Mouse (Mus musculus) heart, postnatal 0 days (tissue): ENCODE measurements around the gene G530012D18Rik. TPM values are rescaled to one million over a fixed set of nuclear protein-coding genes. Genes with fewer than 3 reads are reported as not detected.
"Not testable (repeated sequence)": the region's sequence is repeated elsewhere in the genome, so short reads cannot be mapped to it uniquely, and the experiment has no call there.

Experiments used
- ATAC-seq: fragments of 200-750 bp; cut with Nextera tagmentation; 2 replicates; pipeline ENCODE4 v1.8.0; 2017; ENCODE audit warnings: low read depth, moderate number of reproducible peaks, moderate library complexity; ENCODE audit not compliant: insufficient read depth
- DNase-seq: peaks from one replicate; pipeline ENCODE4 v3.0.0-alpha.2; 2016; ENCODE audit warnings: low spot score
- H3K27ac ChIP-seq: fragments of 300-500 bp; sonication (generic); 2 replicates; pipeline ENCODE4 v1.5.1; 2014; ENCODE audit warnings: low read depth, mild to moderate bottlenecking
- H3K27me3 ChIP-seq: fragments of 300-500 bp; sonication (generic); 2 replicates; pipeline ENCODE4 v1.6.1; 2014; ENCODE audit warnings: low read length, mixed read lengths; ENCODE audit not compliant: control insufficient read depth, insufficient read depth
- H3K36me3 ChIP-seq: fragments of 300-500 bp; sonication (generic); replicated peaks from 2 replicates; pipeline ENCODE4 v1.6.1; 2014; ENCODE audit warnings: low read length, mixed read lengths; ENCODE audit not compliant: control insufficient read depth, insufficient read depth
- H3K4me1 ChIP-seq: fragments of 300-500 bp; sonication (generic); 2 replicates; pipeline ENCODE4 v1.6.1; 2014; ENCODE audit warnings: antibody characterized with exemption; ENCODE audit not compliant: control insufficient read depth, insufficient read depth
- H3K4me2 ChIP-seq: fragments of 300-500 bp; sonication (generic); 2 replicates; pipeline ENCODE4 v1.6.1; 2014; ENCODE audit warnings: low read depth, mild to moderate bottlenecking, low read length, moderate library complexity
- H3K4me3 ChIP-seq: fragments of 300-500 bp; sonication (generic); 2 replicates; pipeline ENCODE4 v1.5.1; 2014; ENCODE audit warnings: low read depth, low read length
- H3K9ac ChIP-seq: fragments of 300-500 bp; sonication (generic); replicated peaks from 2 replicates; pipeline ENCODE4 v1.6.1; 2014; ENCODE audit warnings: low read depth, low read length, mixed read lengths
- H3K9me3 ChIP-seq: fragments of 300-500 bp; sonication (generic); replicated peaks from 2 replicates; pipeline ENCODE4 v1.6.1; 2016; ENCODE audit warnings: low read length; ENCODE audit not compliant: control insufficient read depth
- WGBS: fragments of 180-500 bp; shearing (Covaris S2); extraction: QIAGEN DNeasy Blood & Tissue Kit; methylation state at CpG from one replicate; pipeline ENCODE4 v1.1.7; 2014; 5-methylcytosine and 5-hydroxymethylcytosine counted together
- polyA plus RNA-seq: library from polyadenylated mRNA; unstranded; fragments of >200 nt; fragmentation: Nextera tagmentation; extraction: Ambion mirVana; gene quantifications from 2 replicates; pipeline ENCODE4 v1.2.1, GENCODE M21; 2015
- total RNA-seq: library from RNA; depleted of rRNA; stranded (reverse); fragments of >200 nt; gene quantifications from 2 replicates; pipeline ENCODE4 v1.2.3, GENCODE M21; 2014; ENCODE audit warnings: low replicate concordance

Gene G530012D18Rik
- total and polyA plus RNA-seq, 2 experiments from 2014 or later: not detected

- not testable (repeated sequence) for H3K27me3 ChIP-seq, H3K9ac ChIP-seq, H3K9me3 ChIP-seq, H3K4me1 ChIP-seq, H3K4me2 ChIP-seq, H3K4me3 ChIP-seq, H3K36me3 ChIP-seq, H3K27ac ChIP-seq, ATAC-seq, DNase-seq
- WGBS: 55% methylated on average over 4 of the region's 4 CpGs
Measured at GRCm38 (mm10) chr1:85600794-85601193, 25.3 kb downstream of the G530012D18Rik start.

DNA sequence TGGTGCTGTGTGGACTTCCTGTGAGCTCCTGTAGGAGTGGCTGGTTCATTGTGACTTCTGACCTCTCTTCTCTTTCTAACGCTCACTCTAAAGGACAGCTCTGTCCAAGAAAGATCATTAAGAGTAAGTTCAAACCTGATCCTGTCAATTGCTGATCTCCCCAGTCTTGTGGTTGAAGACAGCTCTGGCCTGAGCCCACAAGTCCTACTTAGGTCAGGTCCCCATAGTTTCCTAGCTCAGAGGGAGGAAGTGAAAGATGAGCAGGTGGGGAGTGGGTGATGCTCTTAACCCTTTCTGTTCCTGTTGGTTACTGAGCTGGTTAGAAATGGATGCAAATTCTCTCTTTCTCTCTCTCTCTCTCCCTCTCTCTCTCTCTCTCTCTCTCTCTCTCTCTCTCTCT lies 28.9 kb downstream of the G530012D18Rik start:
- H3K27me3 ChIP-seq, DNase-seq, H3K36me3 ChIP-seq, H3K9me3 ChIP-seq, H3K4me2 ChIP-seq, H3K27ac ChIP-seq, ATAC-seq, H3K4me1 ChIP-seq, H3K9ac ChIP-seq, H3K4me3 ChIP-seq: not testable (repeated sequence)
- no CpG with 5 or more reads among the region's 1 CpGs for WGBS

DNA sequence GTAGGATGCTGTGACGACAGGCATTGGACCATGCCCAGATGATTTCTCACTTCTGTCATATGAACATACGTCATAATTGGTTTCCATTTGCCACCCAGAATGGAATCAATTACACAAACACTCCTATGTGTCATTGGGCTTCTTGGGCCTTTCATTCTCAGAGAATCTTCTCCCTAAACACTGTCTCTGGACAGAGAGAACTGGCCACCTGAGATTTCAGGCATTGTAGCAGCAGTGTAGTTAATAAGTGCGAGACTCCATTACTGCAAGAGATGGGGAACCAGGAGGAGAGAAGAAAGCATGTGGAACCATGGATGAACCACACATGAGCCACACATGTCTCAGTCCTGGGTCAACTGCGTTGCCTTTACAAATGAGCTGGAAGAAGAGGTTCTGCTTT lies 32.9 kb downstream of the G530012D18Rik start:
- 73% methylated on average over 3 of the region's 4 CpGs for WGBS
- H3K4me2 ChIP-seq, DNase-seq, H3K9ac ChIP-seq, H3K27me3 ChIP-seq, ATAC-seq, H3K27ac ChIP-seq, H3K4me1 ChIP-seq, H3K36me3 ChIP-seq, H3K4me3 ChIP-seq, H3K9me3 ChIP-seq: not testable (repeated sequence)

DNA sequence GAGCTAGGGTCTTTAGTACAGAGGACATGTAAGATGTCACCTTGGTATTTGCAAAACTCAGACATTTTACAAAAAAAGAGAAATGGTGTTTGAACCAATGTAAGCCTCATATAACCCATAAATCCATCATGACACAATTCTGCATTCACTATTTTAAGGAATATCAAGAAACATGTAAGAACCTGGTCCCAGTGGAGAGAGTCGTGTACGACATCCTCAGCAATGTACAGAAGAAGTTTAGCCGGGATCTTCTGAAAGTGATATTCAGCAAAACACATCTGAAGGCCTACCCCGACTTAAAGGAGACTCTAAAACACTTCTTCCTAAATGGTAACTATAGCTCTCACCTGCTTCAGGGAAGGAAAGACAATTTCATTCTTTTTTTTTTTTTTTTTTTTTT lies 35.1 kb downstream of the G530012D18Rik start:
- WGBS: no CpG with 5 or more reads among the region's 4 CpGs
- not testable (repeated sequence) for H3K36me3 ChIP-seq, ATAC-seq, H3K9me3 ChIP-seq, H3K4me1 ChIP-seq, H3K9ac ChIP-seq, DNase-seq, H3K4me2 ChIP-seq, H3K4me3 ChIP-seq, H3K27ac ChIP-seq, H3K27me3 ChIP-seq

DNA sequence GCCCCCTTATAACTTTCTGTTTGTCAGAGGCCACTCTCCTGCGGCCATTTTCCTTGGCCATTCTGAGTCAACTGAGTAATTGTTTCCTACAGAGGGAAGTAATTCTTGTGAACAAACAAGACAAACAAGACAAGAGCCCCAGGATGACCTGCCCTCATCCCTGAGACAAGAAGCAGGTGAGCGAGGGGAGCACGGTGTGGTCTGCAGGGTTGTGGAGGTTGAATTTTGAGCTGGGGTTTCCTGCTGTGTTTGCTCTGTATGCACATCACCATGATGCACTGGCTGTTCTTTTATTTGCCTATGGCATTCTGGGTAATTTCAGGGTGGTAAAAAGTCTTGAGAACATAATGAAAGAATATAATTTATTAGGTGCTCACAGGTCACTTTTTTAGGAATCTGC lies 39.6 kb downstream of the G530012D18Rik start:
- ATAC-seq, H3K36me3 ChIP-seq: not testable (repeated sequence)

DNA sequence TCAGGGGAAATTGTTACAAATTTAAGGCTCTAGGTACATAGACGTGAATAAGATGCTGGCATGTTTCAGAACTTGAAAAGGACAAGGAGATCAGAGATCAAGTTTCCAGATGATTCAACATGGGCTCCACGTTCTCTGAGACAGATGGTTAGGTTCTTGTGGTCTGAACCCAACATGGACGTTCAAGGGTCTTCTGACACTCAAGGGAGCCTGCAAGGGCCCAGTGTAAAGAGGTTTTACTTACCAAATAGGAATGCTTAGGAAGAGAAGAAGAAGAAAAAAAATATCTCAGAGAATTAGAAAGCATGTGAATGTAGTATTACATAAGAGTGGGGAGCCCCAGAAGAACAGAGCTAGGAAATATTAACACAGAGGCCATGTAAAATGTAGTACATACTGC lies 40.3 kb downstream of the G530012D18Rik start:
- not testable (repeated sequence) for ATAC-seq, H3K36me3 ChIP-seq, H3K9ac ChIP-seq, H3K9me3 ChIP-seq, H3K27me3 ChIP-seq, H3K4me3 ChIP-seq, H3K4me1 ChIP-seq, DNase-seq, H3K4me2 ChIP-seq, H3K27ac ChIP-seq
- 50% methylated on average over 3 of the region's 3 CpGs for WGBS

More for the DNA sequence above, 39.6 kb downstream of the G530012D18Rik start:
- not testable (repeated sequence) for H3K9me3 ChIP-seq, H3K4me2 ChIP-seq, H3K27me3 ChIP-seq, DNase-seq, H3K27ac ChIP-seq, H3K4me3 ChIP-seq, H3K4me1 ChIP-seq, H3K9ac ChIP-seq
- 80% methylated on average over 3 of the region's 3 CpGs for WGBS

GRCm38 (mm10) chr1:85617161-85617560 lies 41.7 kb downstream of the G530012D18Rik start:
- not testable (repeated sequence) for H3K9me3 ChIP-seq, H3K4me2 ChIP-seq, H3K4me3 ChIP-seq, ATAC-seq, H3K27me3 ChIP-seq, H3K4me1 ChIP-seq, DNase-seq, H3K27ac ChIP-seq, H3K36me3 ChIP-seq, H3K9ac ChIP-seq
- WGBS: 53% methylated on average over 4 of the region's 5 CpGs

GRCm38 (mm10) chr1:85618689-85619088 lies 43.2 kb downstream of the G530012D18Rik start:
- H3K9ac ChIP-seq, H3K4me2 ChIP-seq, DNase-seq, H3K36me3 ChIP-seq, H3K4me1 ChIP-seq, ATAC-seq, H3K27ac ChIP-seq, H3K4me3 ChIP-seq, H3K9me3 ChIP-seq, H3K27me3 ChIP-seq: not testable (repeated sequence)
- 71% methylated on average over 1 of the region's 1 CpGs for WGBS
